Mouse (Mus musculus): ENCODE results near the gene Pde4c. TPM values are rescaled to one million over a fixed set of nuclear protein-coding genes. Genes with fewer than 3 reads are reported as not detected.
A peak's percentile ranks its signal among the peaks of the same experiment; 100 is the strongest.

The Pde4c gene
- polyA plus RNA-seq (2012; rRNA removed): 4.9 and 6.2 TPM in 2 replicates

GRCm38 (mm10) chr8:70723486-70724210 lies at the start of gene Pde4c:
TSS of gene Pde4c (plus strand) at chr8:70723720.
- 88% methylated on average over 7 of the region's 7 CpGs for WGBS

GRCm38 (mm10) chr8:70674109-70674508 lies 49.4 kb upstream of the Pde4c start:
- DNase-seq: no peak
- peaks cover 30% of the 10 kb centered on the region for H3K4me1 ChIP-seq (replicated peaks; ENCODE audit: control insufficient read depth, insufficient read depth, low read length)
- H3K27ac ChIP-seq (ENCODE audit: control insufficient read depth, insufficient read depth, low read length): peak overlapping the region; percentile 81
- 85% methylated on average over 3 of the region's 3 CpGs for WGBS
- H3K36me3 ChIP-seq (ENCODE audit: control insufficient read depth, insufficient read depth, low read length): 0 out of 2 replicates have a peak, but pooled peaks cover 3% of the 10 kb centered on the region
- peak overlapping the region; percentile 21; the same call in 1 of the 2 replicates for H3K4me3 ChIP-seq (ENCODE audit: control insufficient read depth, insufficient read depth, low read length)
- TF ChIP-seq CTCF (IDR thresholded peaks at IDR 0.05; ENCODE audit: borderline replicate concordance, control insufficient read depth, extremely low read depth, insufficient read depth, low read length, poor library complexity) (no peak), POLR2A (IDR thresholded peaks at IDR 0.05; ENCODE audit: control insufficient read depth, extremely low read depth, insufficient read depth, low read length, poor library complexity) (no peak)
- H3K27me3 ChIP-seq (ENCODE audit: control insufficient read depth, insufficient read depth, low read length): no peaks in the 10 kb centered on the region

More at GRCm38 (mm10) chr8:70723486-70724210, at the start of gene Pde4c:
- TF ChIP-seq POLR2A (IDR thresholded peaks at IDR 0.05; ENCODE audit: control insufficient read depth, extremely low read depth, insufficient read depth, low read length, poor library complexity): no peak
- TF ChIP-seq CTCF (IDR thresholded peaks at IDR 0.05; ENCODE audit: borderline replicate concordance, control insufficient read depth, extremely low read depth, insufficient read depth, low read length, poor library complexity): no peak
- Histone ChIP-seq H3K27me3 (ENCODE audit: control insufficient read depth, insufficient read depth, low read length) (no peaks in the 10 kb centered on the region; the same call in 1 of the 2 replicates), H3K4me3 (ENCODE audit: control insufficient read depth, insufficient read depth, low read length) (no peak within 1 kb of the TSS), H3K36me3 (ENCODE audit: control insufficient read depth, insufficient read depth, low read length) (no peaks in the 10 kb centered on the region), H3K27ac (ENCODE audit: control insufficient read depth, insufficient read depth, low read length) (no peak within 1 kb of the TSS), H3K4me1 (replicated peaks; ENCODE audit: control insufficient read depth, insufficient read depth, low read length) (no peaks in the 10 kb centered on the region)
- DNase-seq: no peak

GRCm38 (mm10) chr8:70674716-70675115 lies 48.8 kb upstream of the Pde4c start:
- 0 out of 2 replicates have a peak, but pooled peaks cover 3% of the 10 kb centered on the region for H3K36me3 ChIP-seq (ENCODE audit: control insufficient read depth, insufficient read depth, low read length)
- TF ChIP-seq POLR2A (IDR thresholded peaks at IDR 0.05; ENCODE audit: control insufficient read depth, extremely low read depth, insufficient read depth, low read length, poor library complexity): no peak
- 0 out of 2 replicates have a peak, but pooled peaks have one; percentile 12 for TF ChIP-seq CTCF (IDR thresholded peaks at IDR 0.05; ENCODE audit: borderline replicate concordance, control insufficient read depth, extremely low read depth, insufficient read depth, low read length, poor library complexity)
- no peak overlapping the region for H3K4me3 ChIP-seq (ENCODE audit: control insufficient read depth, insufficient read depth, low read length)
- no peaks in the 10 kb centered on the region for H3K27me3 ChIP-seq (ENCODE audit: control insufficient read depth, insufficient read depth, low read length)
- DNase-seq: no peak
- peaks cover 30% of the 10 kb centered on the region for H3K4me1 ChIP-seq (replicated peaks; ENCODE audit: control insufficient read depth, insufficient read depth, low read length)
- WGBS: 50% methylated on average over 4 of the region's 4 CpGs
- peak overlapping the region; percentile 81 for H3K27ac ChIP-seq (ENCODE audit: control insufficient read depth, insufficient read depth, low read length)

GRCm38 (mm10) chr8:70675336-70675735 lies 48.2 kb upstream of the Pde4c start:
- no peak overlapping the region for H3K4me3 ChIP-seq (ENCODE audit: control insufficient read depth, insufficient read depth, low read length)
- no peak for TF ChIP-seq CTCF (IDR thresholded peaks at IDR 0.05; ENCODE audit: borderline replicate concordance, control insufficient read depth, extremely low read depth, insufficient read depth, low read length, poor library complexity)
- TF ChIP-seq POLR2A (IDR thresholded peaks at IDR 0.05; ENCODE audit: control insufficient read depth, extremely low read depth, insufficient read depth, low read length, poor library complexity): no peak
- 11% methylated on average over 1 of the region's 1 CpGs for WGBS
- H3K27ac ChIP-seq (ENCODE audit: control insufficient read depth, insufficient read depth, low read length): peak overlapping the region; percentile 81
- H3K27me3 ChIP-seq (ENCODE audit: control insufficient read depth, insufficient read depth, low read length): no peaks in the 10 kb centered on the region
- DNase-seq: peak; percentile 74
- H3K36me3 ChIP-seq (ENCODE audit: control insufficient read depth, insufficient read depth, low read length): 0 out of 2 replicates have a peak, but pooled peaks cover 3% of the 10 kb centered on the region
- peaks cover 35% of the 10 kb centered on the region for H3K4me1 ChIP-seq (replicated peaks; ENCODE audit: control insufficient read depth, insufficient read depth, low read length)

DNA sequence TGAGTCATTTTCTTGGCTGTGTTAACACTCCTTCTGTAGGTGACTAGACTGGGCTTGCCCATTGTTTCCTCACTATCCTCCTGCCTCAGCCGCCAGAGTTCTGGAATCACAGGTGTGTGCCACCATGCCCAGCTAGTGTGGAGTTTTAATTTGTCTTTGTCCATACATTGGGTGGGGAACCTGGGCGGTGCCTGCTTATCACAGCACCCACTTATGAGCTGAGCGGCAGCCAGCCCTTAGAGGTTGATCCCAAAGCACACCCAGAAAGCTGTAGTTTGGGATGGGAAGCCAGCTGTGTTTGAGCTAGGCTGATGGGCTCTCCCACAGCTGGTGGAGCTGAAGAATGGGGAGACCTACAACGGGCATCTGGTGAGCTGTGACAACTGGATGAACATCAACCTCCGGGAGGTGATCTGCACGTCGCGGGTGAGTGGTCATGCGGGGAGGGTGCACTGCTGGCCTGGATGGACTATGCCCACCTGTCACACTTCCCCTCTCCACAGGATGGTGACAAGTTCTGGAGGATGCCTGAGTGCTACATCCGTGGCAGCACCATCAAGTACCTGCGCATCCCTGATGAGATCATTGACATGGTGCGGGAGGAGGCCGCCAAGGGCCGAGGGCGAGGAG lies 46.0 kb upstream of the Pde4c start:
- H3K36me3 ChIP-seq (ENCODE audit: control insufficient read depth, insufficient read depth, low read length): 0 out of 2 replicates have a peak, but pooled peaks cover 3% of the 10 kb centered on the region
- DNase-seq: no peak
- no peaks in the 10 kb centered on the region for H3K27me3 ChIP-seq (ENCODE audit: control insufficient read depth, insufficient read depth, low read length)
- 96% methylated on average over 15 of the region's 15 CpGs for WGBS
- no peak overlapping the region for H3K4me3 ChIP-seq (ENCODE audit: control insufficient read depth, insufficient read depth, low read length)
- TF ChIP-seq CTCF (IDR thresholded peaks at IDR 0.05; ENCODE audit: borderline replicate concordance, control insufficient read depth, extremely low read depth, insufficient read depth, low read length, poor library complexity) (no peak), POLR2A (IDR thresholded peaks at IDR 0.05; ENCODE audit: control insufficient read depth, extremely low read depth, insufficient read depth, low read length, poor library complexity) (no peak)
- H3K27ac ChIP-seq (ENCODE audit: control insufficient read depth, insufficient read depth, low read length): no peak overlapping the region
- peaks cover 33% of the 10 kb centered on the region for H3K4me1 ChIP-seq (replicated peaks; ENCODE audit: control insufficient read depth, insufficient read depth, low read length)

DNA sequence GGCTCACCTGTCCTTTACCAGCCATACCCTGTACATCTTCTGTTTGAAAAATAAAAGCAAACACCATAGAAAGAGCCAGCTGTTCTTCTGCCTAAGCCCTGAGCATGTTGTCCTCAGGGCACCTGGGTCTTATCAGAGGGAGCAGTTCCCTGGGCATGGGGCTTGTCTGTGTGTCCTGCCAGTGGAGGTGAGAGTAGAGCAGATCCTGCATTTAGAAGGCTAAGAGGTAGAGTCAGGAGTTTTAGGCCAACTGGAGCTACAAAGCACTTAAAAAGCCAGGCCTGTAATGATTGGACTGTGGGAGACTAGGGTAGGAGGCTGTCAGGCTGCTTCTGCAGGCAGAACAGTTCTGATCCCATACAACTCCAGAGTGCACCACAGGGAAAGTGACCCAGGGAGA lies 44.8 kb upstream of the Pde4c start:
- no peak for TF ChIP-seq POLR2A (IDR thresholded peaks at IDR 0.05; ENCODE audit: control insufficient read depth, extremely low read depth, insufficient read depth, low read length, poor library complexity)
- TF ChIP-seq CTCF (IDR thresholded peaks at IDR 0.05; ENCODE audit: borderline replicate concordance, control insufficient read depth, extremely low read depth, insufficient read depth, low read length, poor library complexity): no peak
- Histone ChIP-seq H3K27ac (ENCODE audit: control insufficient read depth, insufficient read depth, low read length) (no peak overlapping the region), H3K4me3 (ENCODE audit: control insufficient read depth, insufficient read depth, low read length) (no peak overlapping the region), H3K36me3 (ENCODE audit: control insufficient read depth, insufficient read depth, low read length) (0 out of 2 replicates have a peak, but pooled peaks cover 3% of the 10 kb centered on the region), H3K27me3 (ENCODE audit: control insufficient read depth, insufficient read depth, low read length) (no peaks in the 10 kb centered on the region), H3K4me1 (replicated peaks; ENCODE audit: control insufficient read depth, insufficient read depth, low read length) (peaks cover 30% of the 10 kb centered on the region)
- no peak for DNase-seq
